Mouse (Mus musculus): Measurements from ENCODE around the gene Mef2b. TPM values are rescaled to one million over a fixed set of nuclear protein-coding genes. Genes with fewer than 3 reads are reported as not detected.

Mef2b gene
- 0.85 and 1.2 TPM in 2 replicates for polyA plus RNA-seq (2015; fragmentation: Nextera tagmentation; extraction: Ambion mirVana)

GRCm38 (mm10) chr8:70139026-70139857 lies at the start of gene Mef2b, which contains the start of the genes Rfxank and Borcs8:
Gene Mef2b (plus strand): TSS chr8:70139711.
Gene Rfxank (minus strand): TSS chr8:70139154.
Gene Borcs8 (plus strand): TSS chr8:70139499.
- Histone ChIP-seq H3K4me3 (ENCODE audit: low read length) (peak within 1 kb of the TSS; percentile 58), H3K9ac (ENCODE audit: low read depth, low read length) (peak within 1 kb of the TSS; percentile 73), H3K4me1 (ENCODE audit: control insufficient read depth, insufficient read depth, low read depth, low read length) (peaks cover 21% of the 10 kb centered on the region), H3K4me2 (ENCODE audit: low read length) (peak within 1 kb of the TSS; percentile 83), H3K9me3 (ENCODE audit: control insufficient read depth, low read length) (no peaks in the 10 kb centered on the region), H3K36me3 (ENCODE audit: control insufficient read depth, insufficient read depth, low read length) (peaks cover 15% of the 10 kb centered on the region), H3K27me3 (replicated peaks; ENCODE audit: control insufficient read depth, insufficient read depth, low read length) (no peaks in the 10 kb centered on the region), H3K27ac (ENCODE audit: low read depth, low read length) (peak within 1 kb of the TSS; percentile 79)
- ATAC-seq: peak; percentile 97
- 0% methylated on average over 46 of the region's 46 CpGs for WGBS

DNA sequence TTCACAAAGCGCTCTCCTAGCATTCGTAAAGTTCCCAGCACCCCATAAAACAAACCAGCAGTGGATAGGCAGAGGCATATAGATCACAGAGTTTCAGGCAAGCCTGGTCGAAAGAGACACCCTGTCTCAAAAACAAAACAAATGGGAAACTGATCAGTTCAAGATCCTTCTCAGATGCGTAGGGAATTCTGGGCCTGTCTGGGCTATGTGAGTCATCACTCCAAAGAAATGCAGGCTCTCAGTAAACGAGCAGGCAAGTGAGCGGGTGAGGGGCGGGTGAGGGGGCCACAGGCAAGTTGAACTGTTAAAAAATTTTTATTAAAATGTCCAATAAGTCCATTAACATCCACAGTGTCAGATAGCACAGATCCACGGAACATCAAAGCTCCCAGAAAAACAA lies 46.7 kb upstream of the Mef2b start:
- peaks cover 18% of the 10 kb centered on the region for H3K4me1 ChIP-seq (ENCODE audit: control insufficient read depth, insufficient read depth, low read depth, low read length)
- WGBS: 69% methylated on average over 8 of the region's 8 CpGs
- H3K27me3 ChIP-seq (replicated peaks; ENCODE audit: control insufficient read depth, insufficient read depth, low read length): peaks cover 4% of the 10 kb centered on the region
- ATAC-seq: no peak
- H3K4me2 ChIP-seq (ENCODE audit: low read length): no peak overlapping the region
- H3K27ac ChIP-seq (ENCODE audit: low read depth, low read length): no peak overlapping the region
- H3K36me3 ChIP-seq (ENCODE audit: control insufficient read depth, insufficient read depth, low read length): peaks cover 30% of the 10 kb centered on the region
- no peak overlapping the region for H3K9ac ChIP-seq (ENCODE audit: low read depth, low read length)
- no peaks in the 10 kb centered on the region; the same call in 1 of the 2 replicates for H3K9me3 ChIP-seq (ENCODE audit: control insufficient read depth, low read length)
- H3K4me3 ChIP-seq (ENCODE audit: low read length): no peak overlapping the region

DNA sequence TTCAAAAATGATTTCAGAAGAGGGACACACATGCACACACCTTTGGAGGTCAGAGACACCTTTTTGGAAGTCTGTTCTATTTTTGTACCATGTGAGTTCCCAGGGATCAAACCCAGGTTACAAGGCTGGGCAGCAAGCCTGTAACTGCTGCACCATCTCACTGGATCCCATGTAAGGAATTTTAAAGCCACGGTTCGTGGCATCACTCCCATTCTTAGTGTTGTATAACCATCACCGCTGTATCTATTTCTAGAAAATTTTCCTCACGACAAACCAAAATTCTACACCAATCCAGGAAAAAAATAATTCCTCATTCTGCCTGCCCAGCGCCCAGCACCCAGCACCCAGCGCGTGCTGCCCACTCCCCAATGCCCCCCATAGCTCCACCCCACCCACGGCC lies 40.2 kb upstream of the Mef2b start:
- H3K4me2 ChIP-seq (ENCODE audit: low read length): no peak overlapping the region
- no peak overlapping the region for H3K9ac ChIP-seq (ENCODE audit: low read depth, low read length)
- peaks cover 68% of the 10 kb centered on the region for H3K36me3 ChIP-seq (ENCODE audit: control insufficient read depth, insufficient read depth, low read length)
- no peak for ATAC-seq
- H3K4me1 ChIP-seq (ENCODE audit: control insufficient read depth, insufficient read depth, low read depth, low read length): no peaks in the 10 kb centered on the region
- H3K27ac ChIP-seq (ENCODE audit: low read depth, low read length): no peak overlapping the region
- no peak overlapping the region for H3K4me3 ChIP-seq (ENCODE audit: low read length)
- 81% methylated on average over 8 of the region's 8 CpGs for WGBS
- H3K9me3 ChIP-seq (ENCODE audit: control insufficient read depth, low read length): peaks cover 2% of the 10 kb centered on the region; the same call in 1 of the 2 replicates
- H3K27me3 ChIP-seq (replicated peaks; ENCODE audit: control insufficient read depth, insufficient read depth, low read length): no peaks in the 10 kb centered on the region

- peaks cover 63% of the 10 kb centered on the region for H3K36me3 ChIP-seq (ENCODE audit: control insufficient read depth, insufficient read depth, low read length)
- H3K4me3 ChIP-seq (ENCODE audit: low read length): no peak overlapping the region
- WGBS: 88% methylated on average over 8 of the region's 8 CpGs
Measured at GRCm38 (mm10) chr8:70100241-70100640, 39.3 kb upstream of the Mef2b start.

GRCm38 (mm10) chr8:70104506-70104905 lies 35.0 kb upstream of the Mef2b start:
- no peak overlapping the region for H3K9ac ChIP-seq (ENCODE audit: low read depth, low read length)
- ATAC-seq: peak; percentile 57; the same call in 1 of the 2 replicates
- 17% methylated on average over 6 of the region's 6 CpGs for WGBS

More at GRCm38 (mm10) chr8:70100241-70100640, 39.3 kb upstream of the Mef2b start:
- H3K4me1 ChIP-seq (ENCODE audit: control insufficient read depth, insufficient read depth, low read depth, low read length): no peaks in the 10 kb centered on the region
- H3K27me3 ChIP-seq (replicated peaks; ENCODE audit: control insufficient read depth, insufficient read depth, low read length): no peaks in the 10 kb centered on the region
- H3K4me2 ChIP-seq (ENCODE audit: low read length): no peak overlapping the region
- ATAC-seq: no peak
- H3K27ac ChIP-seq (ENCODE audit: low read depth, low read length): no peak overlapping the region
- no peak overlapping the region for H3K9ac ChIP-seq (ENCODE audit: low read depth, low read length)
- H3K9me3 ChIP-seq (ENCODE audit: control insufficient read depth, low read length): peaks cover 2% of the 10 kb centered on the region; the same call in 1 of the 2 replicates

GRCm38 (mm10) chr8:70104922-70105321 lies 34.6 kb upstream of the Mef2b start:
- Histone ChIP-seq H3K4me3 (ENCODE audit: low read length) (no peak overlapping the region), H3K4me2 (ENCODE audit: low read length) (no peak overlapping the region), H3K27ac (ENCODE audit: low read depth, low read length) (no peak overlapping the region), H3K4me1 (ENCODE audit: control insufficient read depth, insufficient read depth, low read depth, low read length) (no peaks in the 10 kb centered on the region; the same call in 1 of the 2 replicates), H3K27me3 (replicated peaks; ENCODE audit: control insufficient read depth, insufficient read depth, low read length) (no peaks in the 10 kb centered on the region), H3K9ac (ENCODE audit: low read depth, low read length) (no peak overlapping the region), H3K9me3 (ENCODE audit: control insufficient read depth, low read length) (no peaks in the 10 kb centered on the region), H3K36me3 (ENCODE audit: control insufficient read depth, insufficient read depth, low read length) (peaks cover 51% of the 10 kb centered on the region)
- WGBS: 83% methylated on average over 7 of the region's 7 CpGs
- ATAC-seq: no peak

More at GRCm38 (mm10) chr8:70104506-70104905, 35.0 kb upstream of the Mef2b start:
- Histone ChIP-seq H3K4me1 (ENCODE audit: control insufficient read depth, insufficient read depth, low read depth, low read length) (no peaks in the 10 kb centered on the region; the same call in 1 of the 2 replicates), H3K4me3 (ENCODE audit: low read length) (no peak overlapping the region), H3K4me2 (ENCODE audit: low read length) (no peak overlapping the region), H3K27ac (ENCODE audit: low read depth, low read length) (no peak overlapping the region), H3K36me3 (ENCODE audit: control insufficient read depth, insufficient read depth, low read length) (peaks cover 51% of the 10 kb centered on the region), H3K9me3 (ENCODE audit: control insufficient read depth, low read length) (no peaks in the 10 kb centered on the region), H3K27me3 (replicated peaks; ENCODE audit: control insufficient read depth, insufficient read depth, low read length) (no peaks in the 10 kb centered on the region)

- no peak overlapping the region for H3K9ac ChIP-seq (ENCODE audit: low read depth, low read length)
- no peak for ATAC-seq
Measured at GRCm38 (mm10) chr8:70110451-70110850, 29.1 kb upstream of the Mef2b start.

DNA sequence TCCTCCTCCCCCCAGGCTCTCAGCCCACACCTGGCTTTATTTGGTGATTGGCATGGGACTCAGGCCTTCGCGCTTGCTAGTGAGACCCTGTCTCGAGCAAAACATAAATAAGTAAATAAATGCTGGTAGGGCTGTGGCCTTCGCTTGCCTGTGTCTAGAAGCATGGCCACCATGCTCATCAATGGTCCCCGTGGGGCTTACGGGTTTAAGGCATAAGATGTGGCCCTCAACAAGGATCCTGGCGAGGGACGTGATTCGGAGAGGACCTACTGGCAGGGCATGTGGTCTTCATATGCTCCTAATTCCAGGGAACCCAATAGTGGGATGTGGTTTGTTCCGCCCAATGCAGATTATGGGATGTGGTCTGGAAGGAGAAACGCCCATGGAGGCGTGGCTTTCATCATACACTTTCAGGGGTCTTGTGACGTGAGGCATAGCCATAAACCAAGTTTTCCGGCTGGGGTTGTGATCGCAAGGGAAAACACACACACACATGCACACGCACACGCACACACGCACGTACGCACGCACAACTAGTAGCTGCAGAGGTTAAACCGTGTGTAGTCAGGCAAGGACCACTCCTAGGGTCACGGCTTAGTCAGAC lies 28.2 kb upstream of the Mef2b start:
- H3K4me3 ChIP-seq (ENCODE audit: low read length): no peak overlapping the region
- H3K4me1 ChIP-seq (ENCODE audit: control insufficient read depth, insufficient read depth, low read depth, low read length): peaks cover 4% of the 10 kb centered on the region
- no peak overlapping the region for H3K4me2 ChIP-seq (ENCODE audit: low read length)
- no peaks in the 10 kb centered on the region for H3K9me3 ChIP-seq (ENCODE audit: control insufficient read depth, low read length)
- H3K9ac ChIP-seq (ENCODE audit: low read depth, low read length): no peak overlapping the region
- 60% methylated on average over 23 of the region's 23 CpGs for WGBS
- H3K27me3 ChIP-seq (replicated peaks; ENCODE audit: control insufficient read depth, insufficient read depth, low read length): no peaks in the 10 kb centered on the region
- no peak overlapping the region for H3K27ac ChIP-seq (ENCODE audit: low read depth, low read length)
- H3K36me3 ChIP-seq (ENCODE audit: control insufficient read depth, insufficient read depth, low read length): peaks cover 38% of the 10 kb centered on the region
- no peak for ATAC-seq

More at GRCm38 (mm10) chr8:70110451-70110850, 29.1 kb upstream of the Mef2b start:
- H3K27me3 ChIP-seq (replicated peaks; ENCODE audit: control insufficient read depth, insufficient read depth, low read length): no peaks in the 10 kb centered on the region
- H3K27ac ChIP-seq (ENCODE audit: low read depth, low read length): no peak overlapping the region
- no peak overlapping the region for H3K4me2 ChIP-seq (ENCODE audit: low read length)
- peaks cover 4% of the 10 kb centered on the region for H3K4me1 ChIP-seq (ENCODE audit: control insufficient read depth, insufficient read depth, low read depth, low read length)
- WGBS: 93% methylated on average over 2 of the region's 2 CpGs
- peaks cover 36% of the 10 kb centered on the region for H3K36me3 ChIP-seq (ENCODE audit: control insufficient read depth, insufficient read depth, low read length)
- H3K4me3 ChIP-seq (ENCODE audit: low read length): no peak overlapping the region
- H3K9me3 ChIP-seq (ENCODE audit: control insufficient read depth, low read length): no peaks in the 10 kb centered on the region

Data from hindbrain, embryonic 16.5 days (tissue).